Mouse (Mus musculus): ENCODE results near the gene Cmss1. TPM values are rescaled to one million over a fixed set of nuclear protein-coding genes. Genes with fewer than 3 reads are reported as not detected.

Cmss1 gene
- polyA plus RNA-seq, 1 experiment from 2014 or later = 33.9 TPM

DNA sequence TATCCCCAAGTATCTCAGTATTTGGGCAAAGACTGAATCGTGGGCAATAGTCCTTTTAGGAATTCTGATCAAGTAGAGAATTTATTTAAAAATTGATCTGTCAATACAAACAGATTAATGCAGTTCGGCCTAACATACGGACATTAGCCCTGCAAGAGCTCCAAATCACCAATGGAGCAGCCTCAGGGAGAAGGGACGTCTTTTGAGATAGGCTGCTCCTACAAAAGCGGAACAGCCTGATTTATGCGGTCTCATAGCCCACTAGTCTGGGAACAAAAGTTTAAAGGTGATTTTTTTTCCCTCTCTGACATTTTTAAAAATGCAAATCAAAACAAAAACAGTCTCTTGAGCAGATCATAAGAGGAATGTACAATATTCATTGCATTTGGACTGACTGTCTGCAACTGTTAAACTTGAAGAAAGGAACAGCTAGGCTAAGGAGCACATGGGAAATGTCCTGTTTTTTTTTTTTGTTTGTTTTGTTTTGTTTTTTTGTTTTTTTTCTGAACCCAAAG is 51.7 kb downstream of the Cmss1 start:
- ATAC-seq (ENCODE audit: low FRiP score, low read depth) = no peak
- 63% methylated on average over 6 of the region's 6 CpGs for WGBS
- H3K27me3 ChIP-seq = 0 out of 2 replicates have a peak, but pooled peaks cover 2% of the 10 kb centered on the region

DNA sequence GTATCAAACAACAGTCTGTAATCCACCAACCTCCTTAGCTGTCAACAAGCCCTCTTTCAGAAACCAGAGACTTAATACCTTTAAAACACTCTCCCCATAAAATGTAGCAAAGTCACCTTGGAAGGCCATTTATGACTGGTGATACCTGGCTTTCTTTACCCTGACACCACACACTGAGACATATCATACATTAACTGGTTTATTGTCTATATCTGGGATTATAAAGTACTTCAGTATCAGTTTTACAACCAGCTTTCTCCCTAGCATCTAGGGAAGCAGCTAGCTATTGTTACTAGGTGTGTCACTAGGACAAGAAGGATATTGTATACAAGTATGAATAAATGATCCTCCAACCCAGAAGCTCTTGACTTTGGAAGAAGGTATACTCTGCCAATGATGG is 53.4 kb downstream of the Cmss1 start:
- Histone ChIP-seq H3K4me1 (replicated peaks) (peaks cover 6% of the 10 kb centered on the region; the same call in 1 of the 2 replicates), H3K36me3 (no peaks in the 10 kb centered on the region), H3K4me2 (no peak overlapping the region), H3K27me3 (0 out of 2 replicates have a peak, but pooled peaks cover 5% of the 10 kb centered on the region), H3K27ac (replicated peaks) (no peak overlapping the region), H3K9me3 (no peaks in the 10 kb centered on the region), H3K9ac (no peak overlapping the region), H3K4me3 (no peak overlapping the region)
- no peak for ATAC-seq (ENCODE audit: low FRiP score, low read depth)

More for the DNA sequence above, 51.7 kb downstream of the Cmss1 start:
- Histone ChIP-seq H3K9me3 (no peaks in the 10 kb centered on the region), H3K27ac (replicated peaks) (no peak overlapping the region), H3K4me2 (no peak overlapping the region), H3K9ac (no peak overlapping the region), H3K4me3 (no peak overlapping the region), H3K4me1 (replicated peaks) (no peaks in the 10 kb centered on the region), H3K36me3 (no peaks in the 10 kb centered on the region)

DNA sequence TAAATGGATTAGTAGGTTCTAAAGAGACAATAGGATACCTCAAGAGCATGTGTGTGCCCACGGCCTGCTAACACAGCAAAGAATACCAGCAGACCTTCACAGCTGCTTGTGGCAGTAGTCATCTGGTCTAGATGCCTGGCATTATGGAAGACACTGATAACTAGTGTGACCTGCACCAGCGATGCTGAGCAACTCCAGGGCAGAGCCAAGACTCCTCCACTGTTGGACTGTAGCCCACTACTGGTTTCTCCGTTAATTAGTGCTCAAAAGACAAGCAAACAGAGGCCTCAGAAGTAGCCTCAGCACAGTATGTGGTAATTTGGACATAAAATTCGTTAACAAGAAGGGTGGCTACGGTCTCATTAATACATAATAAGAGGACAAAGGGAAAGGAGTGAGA is 54.0 kb downstream of the Cmss1 start:
- Histone ChIP-seq H3K4me2 (no peak overlapping the region), H3K9ac (no peak overlapping the region), H3K4me1 (replicated peaks) (peaks cover 6% of the 10 kb centered on the region; the same call in 1 of the 2 replicates), H3K27me3 (0 out of 2 replicates have a peak, but pooled peaks cover 5% of the 10 kb centered on the region), H3K27ac (replicated peaks) (no peak overlapping the region), H3K4me3 (no peak overlapping the region), H3K9me3 (no peaks in the 10 kb centered on the region), H3K36me3 (no peaks in the 10 kb centered on the region)
- no peak for ATAC-seq (ENCODE audit: low FRiP score, low read depth)
- 71% methylated on average over 5 of the region's 5 CpGs for WGBS

DNA sequence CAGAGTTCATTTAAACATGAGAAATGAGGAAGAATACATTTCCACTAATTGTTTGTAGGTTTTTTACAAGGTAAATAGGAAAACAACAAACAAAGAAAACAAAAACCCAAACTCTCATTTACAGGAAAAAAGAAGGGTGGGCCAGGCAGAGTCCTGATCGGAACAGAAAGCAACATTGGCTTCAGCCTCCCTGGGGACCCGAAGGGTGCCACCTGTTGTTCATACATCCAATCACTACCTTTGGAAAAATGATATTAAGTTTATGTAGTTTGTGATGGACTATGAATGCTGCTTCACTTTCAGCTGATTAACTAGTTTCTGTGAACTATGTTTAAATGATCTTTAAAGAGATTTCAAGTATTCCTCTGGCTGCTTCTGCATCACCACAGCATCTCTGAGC is 55.0 kb downstream of the Cmss1 start:
- ATAC-seq (ENCODE audit: low FRiP score, low read depth) = no peak
- WGBS = 78% methylated on average over 2 of the region's 2 CpGs
- no peak overlapping the region for H3K4me3 ChIP-seq
- H3K27me3 ChIP-seq = 0 out of 2 replicates have a peak, but pooled peaks cover 5% of the 10 kb centered on the region
- H3K9me3 ChIP-seq = no peaks in the 10 kb centered on the region
- H3K27ac ChIP-seq (replicated peaks) = no peak overlapping the region
- no peak overlapping the region for H3K9ac ChIP-seq
- no peak overlapping the region for H3K4me2 ChIP-seq
- H3K36me3 ChIP-seq = no peaks in the 10 kb centered on the region
- peaks cover 6% of the 10 kb centered on the region; the same call in 1 of the 2 replicates for H3K4me1 ChIP-seq (replicated peaks)

DNA sequence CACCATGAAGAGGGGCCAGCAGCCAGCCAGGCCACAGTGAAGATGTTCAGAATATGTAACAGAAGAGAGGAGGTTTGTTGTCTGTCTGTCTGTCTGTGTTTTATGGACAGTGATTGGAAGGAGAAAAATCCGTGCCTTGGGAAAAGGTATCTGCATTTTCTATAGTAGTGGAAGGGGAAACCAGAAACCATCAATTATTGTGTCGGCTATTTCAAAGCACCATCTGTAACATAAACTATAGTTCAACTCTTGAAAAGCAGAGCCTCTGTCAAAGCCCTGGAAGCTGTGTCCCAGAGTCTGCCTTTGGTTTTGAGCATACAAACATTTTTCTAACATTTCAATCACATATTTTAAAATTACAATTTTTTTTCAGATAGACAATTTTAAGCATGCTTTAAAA is 55.8 kb downstream of the Cmss1 start:
- 0 out of 2 replicates have a peak, but pooled peaks cover 5% of the 10 kb centered on the region for H3K27me3 ChIP-seq
- H3K4me1 ChIP-seq (replicated peaks) = peaks cover 6% of the 10 kb centered on the region; the same call in 1 of the 2 replicates
- H3K9ac ChIP-seq = no peak overlapping the region
- no peak overlapping the region for H3K27ac ChIP-seq (replicated peaks)
- no peaks in the 10 kb centered on the region for H3K36me3 ChIP-seq
- H3K9me3 ChIP-seq = no peaks in the 10 kb centered on the region
- no peak overlapping the region for H3K4me3 ChIP-seq
- no peak for ATAC-seq (ENCODE audit: low FRiP score, low read depth)
- 39% methylated on average over 2 of the region's 2 CpGs for WGBS
- H3K4me2 ChIP-seq = no peak overlapping the region

DNA sequence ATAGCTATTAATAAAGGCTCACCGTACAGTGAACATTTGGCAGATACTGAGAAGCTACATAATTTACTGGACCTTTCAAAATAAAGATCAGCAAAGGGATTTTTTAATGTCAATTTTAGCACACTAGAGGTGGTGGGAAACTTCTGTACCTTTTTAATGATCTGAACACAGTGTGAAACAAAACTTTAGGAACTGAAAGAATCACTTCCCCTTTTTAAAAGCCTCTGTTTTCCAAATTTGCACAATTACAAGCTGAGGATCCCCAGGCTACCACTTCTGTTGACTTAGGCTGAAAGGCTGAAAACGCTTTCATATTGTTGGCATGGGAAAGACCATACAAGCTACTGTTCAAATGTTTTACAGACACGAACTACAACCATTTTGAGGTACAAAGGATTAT is 56.6 kb downstream of the Cmss1 start:
- H3K9me3 ChIP-seq = no peaks in the 10 kb centered on the region
- H3K4me1 ChIP-seq (replicated peaks) = peaks cover 6% of the 10 kb centered on the region; the same call in 1 of the 2 replicates
- H3K4me2 ChIP-seq = peak overlapping the region; percentile 97
- H3K4me3 ChIP-seq = peak overlapping the region; percentile 78; the same call in 1 of the 2 replicates
- H3K27ac ChIP-seq (replicated peaks) = no peak overlapping the region
- 55% methylated on average over 3 of the region's 3 CpGs for WGBS
- 0 out of 2 replicates have a peak, but pooled peaks cover 5% of the 10 kb centered on the region for H3K27me3 ChIP-seq
- H3K9ac ChIP-seq = no peak overlapping the region
- ATAC-seq (ENCODE audit: low FRiP score, low read depth) = no peak
- H3K36me3 ChIP-seq = no peaks in the 10 kb centered on the region

DNA sequence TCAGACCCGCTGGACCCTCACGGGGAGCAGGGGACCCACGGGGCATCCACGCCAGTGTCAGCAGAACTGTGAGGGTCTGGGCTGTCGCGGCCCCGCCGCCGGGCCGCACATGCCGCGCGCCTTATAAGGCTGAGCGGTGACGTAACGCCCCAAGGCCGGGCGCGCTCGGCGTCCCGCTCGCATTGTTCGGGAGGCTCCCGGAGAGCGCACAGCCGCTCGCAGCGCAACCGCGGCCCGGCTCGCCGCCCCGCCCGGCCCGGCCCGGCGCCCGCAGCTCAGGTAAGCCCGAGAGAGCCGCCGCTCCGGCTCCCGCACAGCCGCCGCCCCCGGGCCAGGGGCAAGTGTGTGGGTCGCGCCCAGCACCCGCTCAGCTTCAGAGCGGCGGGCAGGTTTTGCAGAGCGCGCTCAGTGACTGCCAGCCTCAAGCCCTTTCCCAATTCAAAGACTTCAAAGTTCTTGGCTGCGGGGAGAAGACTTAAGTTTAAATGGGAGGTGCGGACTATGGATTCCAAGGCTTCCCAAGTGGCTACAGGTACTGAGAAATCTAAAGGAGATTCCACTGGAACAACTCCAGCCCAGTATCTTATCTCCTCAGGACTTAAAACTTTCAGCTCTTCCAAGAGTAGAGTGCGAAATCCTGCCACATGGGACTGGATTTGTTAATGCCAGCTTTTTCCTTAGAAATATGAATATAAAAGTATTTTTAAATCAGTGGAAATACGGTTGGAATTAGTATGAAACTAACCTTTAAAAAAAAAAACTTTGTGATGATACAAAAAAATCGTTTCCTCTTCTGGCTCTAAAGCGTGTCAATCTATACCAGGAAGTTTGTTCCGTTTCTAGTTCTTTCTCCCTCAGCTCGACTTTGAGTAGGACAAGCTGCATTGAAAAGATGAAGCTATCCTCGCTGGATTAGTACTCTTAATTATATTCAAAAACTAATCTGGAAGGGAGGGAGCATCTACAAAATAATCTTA is 57.3 kb downstream of the Cmss1 start:
- peak overlapping the region; percentile 78 for H3K4me3 ChIP-seq
- peak overlapping the region; percentile 97 for H3K4me2 ChIP-seq
- H3K27ac ChIP-seq (replicated peaks) = no peak overlapping the region
- H3K9ac ChIP-seq = peak overlapping the region; percentile 73
- 0 out of 2 replicates have a peak, but pooled peaks cover 5% of the 10 kb centered on the region for H3K27me3 ChIP-seq
- no peaks in the 10 kb centered on the region for H3K36me3 ChIP-seq
- peaks cover 6% of the 10 kb centered on the region; the same call in 1 of the 2 replicates for H3K4me1 ChIP-seq (replicated peaks)
- peak; percentile 97 for ATAC-seq (ENCODE audit: low FRiP score, low read depth)
- H3K9me3 ChIP-seq = no peaks in the 10 kb centered on the region
- WGBS = 4% methylated on average over 57 of the region's 64 CpGs

DNA sequence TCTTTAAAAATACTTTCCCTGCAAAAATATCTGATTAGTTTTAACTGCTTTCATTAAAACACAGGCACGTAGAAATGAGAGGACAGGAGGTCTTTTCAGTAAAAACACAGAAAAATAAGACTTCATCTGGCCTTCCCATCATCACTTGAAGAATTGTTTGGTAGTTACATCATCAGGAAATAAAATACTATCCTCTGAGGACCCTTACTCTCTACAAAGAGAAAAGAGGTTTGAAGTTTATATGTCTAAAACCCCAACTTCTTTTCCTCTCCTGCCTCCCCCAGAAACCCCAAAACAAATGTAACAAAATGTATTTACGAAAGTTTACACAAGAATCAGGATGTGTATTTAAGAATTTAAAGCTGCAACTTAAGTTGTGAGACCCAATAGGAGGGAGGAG is 58.1 kb downstream of the Cmss1 start:
- ATAC-seq (ENCODE audit: low FRiP score, low read depth) = no peak
- H3K36me3 ChIP-seq = no peaks in the 10 kb centered on the region
- H3K4me2 ChIP-seq = peak overlapping the region; percentile 97
- peak overlapping the region; percentile 78 for H3K4me3 ChIP-seq
- no peak overlapping the region for H3K27ac ChIP-seq (replicated peaks)
- H3K9me3 ChIP-seq = no peaks in the 10 kb centered on the region
- H3K4me1 ChIP-seq (replicated peaks) = peaks cover 6% of the 10 kb centered on the region; the same call in 1 of the 2 replicates
- peak overlapping the region; percentile 73 for H3K9ac ChIP-seq
- 59% methylated on average over 2 of the region's 2 CpGs for WGBS
- H3K27me3 ChIP-seq = 0 out of 2 replicates have a peak, but pooled peaks cover 5% of the 10 kb centered on the region

DNA sequence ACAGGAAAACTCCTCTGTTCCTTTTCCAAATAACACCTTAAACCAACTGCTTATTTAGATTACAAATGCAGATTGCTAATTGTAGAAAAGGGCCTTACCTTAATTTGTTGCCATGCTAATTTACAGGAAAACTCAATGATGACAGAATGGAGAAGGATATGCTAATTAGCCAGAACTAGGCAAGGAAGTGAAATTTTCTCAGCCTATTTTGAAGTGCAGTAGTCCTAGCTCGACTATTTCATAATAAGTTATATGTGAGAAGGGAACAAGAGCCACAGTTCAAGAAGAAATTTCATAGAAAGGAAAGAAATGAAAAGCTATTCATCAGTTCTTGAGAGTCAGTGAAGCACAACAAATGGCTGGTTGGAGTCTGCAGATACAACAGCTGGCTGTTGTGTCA is 60.3 kb downstream of the Cmss1 start:
- 83% methylated on average over 1 of the region's 1 CpGs for WGBS
- H3K4me2 ChIP-seq = no peak overlapping the region
- H3K27ac ChIP-seq (replicated peaks) = no peak overlapping the region
- no peaks in the 10 kb centered on the region for H3K36me3 ChIP-seq
- H3K27me3 ChIP-seq = 0 out of 2 replicates have a peak, but pooled peaks cover 5% of the 10 kb centered on the region
- H3K9ac ChIP-seq = no peak overlapping the region
- no peak for ATAC-seq (ENCODE audit: low FRiP score, low read depth)
- no peak overlapping the region for H3K4me3 ChIP-seq
- H3K4me1 ChIP-seq (replicated peaks) = peaks cover 6% of the 10 kb centered on the region; the same call in 1 of the 2 replicates
- no peaks in the 10 kb centered on the region for H3K9me3 ChIP-seq

DNA sequence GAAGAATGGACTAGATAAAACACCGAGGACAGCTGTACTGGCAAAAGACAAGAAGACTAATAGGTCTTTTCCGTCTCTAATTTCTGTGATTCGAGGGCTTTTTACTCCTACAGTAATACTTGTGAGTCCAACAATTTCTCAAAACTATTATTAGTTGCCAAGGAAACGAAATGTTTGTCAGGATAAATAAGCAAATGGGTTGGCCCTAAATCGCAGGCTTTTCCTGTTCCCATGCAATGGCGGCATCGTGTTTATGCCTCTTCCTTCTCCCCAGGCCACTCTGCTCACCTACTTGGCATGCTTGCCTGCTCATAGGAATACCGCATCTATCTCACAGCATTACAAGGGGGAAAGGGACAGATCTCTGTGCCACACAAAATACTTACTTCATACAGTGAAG is 62.2 kb downstream of the Cmss1 start:
- Histone ChIP-seq H3K36me3 (no peaks in the 10 kb centered on the region), H3K9ac (no peak overlapping the region), H3K4me1 (replicated peaks) (peaks cover 4% of the 10 kb centered on the region; the same call in 1 of the 2 replicates), H3K9me3 (no peaks in the 10 kb centered on the region), H3K27ac (replicated peaks) (no peak overlapping the region), H3K27me3 (0 out of 2 replicates have a peak, but pooled peaks cover 3% of the 10 kb centered on the region), H3K4me2 (no peak overlapping the region), H3K4me3 (no peak overlapping the region)
- ATAC-seq (ENCODE audit: low FRiP score, low read depth) = no peak
- WGBS = 80% methylated on average over 8 of the region's 8 CpGs

DNA sequence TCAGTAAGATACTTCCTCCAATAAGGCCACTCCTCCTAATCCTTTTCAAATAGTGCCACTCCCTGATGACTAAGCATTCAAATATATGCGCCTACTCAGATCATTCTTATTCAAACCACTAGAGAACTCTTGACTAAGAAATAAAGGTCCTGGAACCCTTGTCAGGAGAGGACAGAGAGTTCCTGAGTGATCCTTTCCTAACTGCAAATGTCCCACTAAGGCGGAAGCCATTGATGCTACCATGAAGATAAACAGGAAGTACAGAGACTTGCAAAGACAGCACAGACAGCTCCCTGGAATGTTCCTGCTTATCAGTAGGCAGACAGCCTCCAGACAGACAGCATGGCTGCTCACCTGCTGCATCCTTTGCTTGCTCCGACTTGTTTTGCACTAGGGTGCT is 63.4 kb downstream of the Cmss1 start:
- no peaks in the 10 kb centered on the region for H3K36me3 ChIP-seq
- no peaks in the 10 kb centered on the region for H3K9me3 ChIP-seq
- H3K4me2 ChIP-seq = no peak overlapping the region
- WGBS = 96% methylated on average over 3 of the region's 3 CpGs
- no peak for ATAC-seq (ENCODE audit: low FRiP score, low read depth)
- no peak overlapping the region for H3K27ac ChIP-seq (replicated peaks)
- H3K9ac ChIP-seq = no peak overlapping the region
- no peaks in the 10 kb centered on the region for H3K4me1 ChIP-seq (replicated peaks)
- H3K4me3 ChIP-seq = no peak overlapping the region
- no peaks in the 10 kb centered on the region for H3K27me3 ChIP-seq

DNA sequence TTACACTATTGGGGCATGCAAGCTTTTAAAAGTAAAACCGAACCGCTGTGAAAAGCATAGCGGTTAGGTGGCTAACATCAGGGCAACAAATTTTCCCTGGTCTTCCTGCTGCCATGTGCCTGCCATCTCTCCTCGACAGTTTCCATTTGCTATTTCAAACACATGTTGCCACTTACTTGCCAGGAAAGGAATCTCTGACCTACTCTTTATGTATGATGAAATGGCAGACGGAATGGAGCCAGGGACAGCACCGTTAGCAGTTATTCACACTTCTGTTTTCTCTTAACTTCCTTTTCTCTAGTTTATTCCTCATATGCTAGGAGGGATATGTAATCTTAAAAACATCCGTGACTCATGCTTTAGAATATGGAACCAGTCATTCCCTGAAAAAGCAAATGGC is 70.2 kb downstream of the Cmss1 start:
- Histone ChIP-seq H3K4me3 (no peak overlapping the region), H3K27me3 (no peaks in the 10 kb centered on the region), H3K4me2 (no peak overlapping the region), H3K4me1 (replicated peaks) (peaks cover 5% of the 10 kb centered on the region; the same call in 1 of the 2 replicates), H3K27ac (replicated peaks) (no peak overlapping the region), H3K9ac (no peak overlapping the region), H3K36me3 (no peaks in the 10 kb centered on the region), H3K9me3 (no peaks in the 10 kb centered on the region)
- 93% methylated on average over 7 of the region's 7 CpGs for WGBS
- ATAC-seq (ENCODE audit: low FRiP score, low read depth) = no peak
